Mouse (Mus musculus) G1E (cell line): Measurements from ENCODE around the gene Khdrbs1. TPM values are rescaled to one million over a fixed set of nuclear protein-coding genes. Genes with fewer than 3 reads are reported as not detected.

Experiments
- ATAC-seq: 2 replicates; pipeline ENCODE4 v1.8.0; 2016; ENCODE audit warnings: mild to moderate bottlenecking; ENCODE audit not compliant: insufficient number of reproducible peaks, poor library complexity, low FRiP score, severe bottlenecking; ENCODE audit errors: extremely low read depth
- DNase-seq: peaks from one replicate; pipeline ENCODE4 v3.0.0; 2012; ENCODE audit warnings: low spot score
- H3K27me3 ChIP-seq: 2 replicates; pipeline ENCODE4 v1.6.1; 2012; ENCODE audit warnings: mild to moderate bottlenecking, low read length, inconsistent platforms; ENCODE audit not compliant: insufficient read depth
- H3K36me3 ChIP-seq: replicated peaks from 2 replicates; pipeline ENCODE3; 2012; ENCODE audit warnings: mild to moderate bottlenecking, inconsistent platforms
- H3K4me1 ChIP-seq: 2 replicates; pipeline ENCODE4 v1.6.1; 2012; ENCODE audit warnings: low read depth, low read length, inconsistent platforms, mixed read lengths; ENCODE audit not compliant: insufficient read depth
- H3K4me3 ChIP-seq: 2 replicates; pipeline ENCODE4 v1.5.1; 2012; ENCODE audit warnings: low read depth, mild to moderate bottlenecking, inconsistent platforms, low read length, moderate library complexity, mixed read lengths
- H3K9me3 ChIP-seq: replicated peaks from 2 replicates; pipeline ENCODE4 v1.6.1; 2012; ENCODE audit warnings: inconsistent platforms
- CTCF ChIP-seq: IDR thresholded peaks from 2 replicates; pipeline ENCODE4 v1.5.1; 2012; ENCODE audit warnings: low read depth, low read length, inconsistent platforms, mixed read lengths
- GATA1 ChIP-seq: IDR thresholded peaks from 2 replicates; pipeline ENCODE4 v1.6.1; 2012; ENCODE audit warnings: borderline replicate concordance, low read length, inconsistent platforms, mixed read lengths
- GATA2 ChIP-seq: IDR thresholded peaks from 2 replicates; pipeline ENCODE4 v1.6.1; 2012; ENCODE audit warnings: low read depth, low read length, inconsistent platforms, borderline replicate concordance
- POLR2AphosphoS5 ChIP-seq: IDR thresholded peaks from 2 replicates; pipeline ENCODE4 v1.6.1; 2012; ENCODE audit warnings: low read depth, low read length, inconsistent platforms; ENCODE audit not compliant: insufficient replicate concordance
- TAL1 ChIP-seq: conservative IDR thresholded peaks from 2 replicates; pipeline ENCODE4 v1.6.1; 2012; ENCODE audit warnings: low read depth, low read length, inconsistent platforms, mixed read lengths
- polyA plus RNA-seq: library from polyadenylated mRNA; stranded (reverse); fragments of >175 nt; gene quantifications from 2 replicates; pipeline ENCODE4 v1.2.3, GENCODE M21; 2012
- total RNA-seq, 2 experiments: library from RNA; stranded (forward) in 1 of 2; stranded (reverse) in 1 of 2; fragments of 200-1000 nt in 1 of 2; fragments of >200 nt in 1 of 2; fragmentation: Nextera tagmentation in 1 of 2; gene quantifications; 2 replicates each; pipeline ENCODE4 v1.2.3; 2014 to 2017

The Khdrbs1 gene
- total RNA-seq (2014; fragmentation: Nextera tagmentation) = 133 and 137 TPM in 2 replicates
- total RNA-seq (2017) = 72.6 and 87.2 TPM in 2 replicates
- 260 and 353 TPM in 2 replicates for polyA plus RNA-seq

DNA sequence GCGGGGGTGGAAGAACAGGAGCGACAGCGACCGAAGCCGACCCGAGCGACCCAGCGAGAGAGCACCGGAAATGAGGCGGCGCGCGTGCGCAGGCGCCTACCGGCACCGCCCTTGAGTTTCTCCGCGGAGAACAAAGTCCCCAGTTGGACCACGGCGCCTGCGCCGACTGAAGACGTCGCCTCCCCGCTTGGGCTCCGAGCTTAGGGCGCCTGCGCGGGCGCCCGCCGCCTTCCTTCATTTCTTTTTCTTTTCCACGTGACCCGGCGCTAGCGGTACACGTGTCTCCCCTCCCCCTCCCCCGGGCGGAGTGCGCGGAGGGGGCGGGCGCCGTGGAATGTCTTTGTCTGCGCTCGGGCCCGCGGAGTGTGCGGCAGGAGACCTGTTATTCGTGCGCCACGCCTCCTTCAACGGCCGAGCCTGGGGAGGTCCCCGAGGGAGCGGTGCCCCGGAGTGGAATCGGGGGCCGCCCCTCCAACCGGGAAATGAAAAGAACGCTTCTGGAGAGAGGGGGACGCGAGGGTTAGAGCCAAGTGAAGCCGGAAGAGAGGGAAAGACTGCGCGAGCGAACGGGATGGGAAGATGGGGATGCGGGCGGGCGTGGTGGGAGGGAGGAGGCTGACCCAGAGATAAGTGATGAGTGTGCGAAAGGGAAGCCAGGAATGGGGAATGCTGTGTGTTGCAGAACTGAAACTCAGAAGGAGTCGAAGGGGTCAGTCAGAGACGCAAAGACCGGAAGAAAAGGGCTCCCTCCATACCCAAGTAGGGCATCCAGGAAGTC lies at the start of gene Khdrbs1:
Gene Khdrbs1 (minus strand): TSS at position 72 of the 778 bp plus-strand sequence.
- TF ChIP-seq CTCF = no peak
- TF ChIP-seq TAL1 = no peak
- no peak for TF ChIP-seq GATA1
- no peak for TF ChIP-seq POLR2AphosphoS5
- no peak for TF ChIP-seq GATA2
- Histone ChIP-seq H3K36me3 (peaks cover 14% of the 10 kb centered on the region), H3K9me3 (no peaks in the 10 kb centered on the region), H3K4me1 (peaks cover 45% of the 10 kb centered on the region), H3K4me3 (peak within 1 kb of the TSS; percentile 98), H3K27me3 (no peaks in the 10 kb centered on the region)
- ATAC-seq = peak; percentile 72
- DNase-seq = peak; percentile 92

DNA sequence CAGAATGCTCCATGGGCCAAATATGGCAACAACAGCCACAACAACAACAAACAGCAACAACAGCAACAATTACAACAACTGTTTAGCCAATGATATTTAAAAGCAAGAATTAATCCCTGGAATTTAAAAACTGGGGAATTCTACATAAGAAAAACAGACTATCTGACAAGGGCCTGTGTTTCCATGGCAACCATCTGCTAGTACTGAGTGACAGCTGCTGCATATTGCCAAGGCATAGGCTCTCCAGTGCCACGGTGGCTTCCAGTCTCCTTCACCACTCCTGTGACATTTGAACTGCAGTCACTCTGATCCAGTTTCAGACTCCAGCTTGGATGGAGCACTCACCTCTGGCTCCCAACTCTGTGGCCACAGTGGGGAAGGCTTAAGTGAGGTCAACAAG lies 49.3 kb upstream of the Khdrbs1 start:
- Histone ChIP-seq H3K4me1 (peaks cover 66% of the 10 kb centered on the region), H3K27me3 (no peaks in the 10 kb centered on the region), H3K9me3 (peaks cover 3% of the 10 kb centered on the region), H3K4me3 (no peak overlapping the region), H3K36me3 (no peaks in the 10 kb centered on the region)
- TF ChIP-seq GATA2 (no peak), POLR2AphosphoS5 (no peak), TAL1 (no peak), CTCF (no peak), GATA1 (no peak)
- DNase-seq (no peak), ATAC-seq (no peak)

DNA sequence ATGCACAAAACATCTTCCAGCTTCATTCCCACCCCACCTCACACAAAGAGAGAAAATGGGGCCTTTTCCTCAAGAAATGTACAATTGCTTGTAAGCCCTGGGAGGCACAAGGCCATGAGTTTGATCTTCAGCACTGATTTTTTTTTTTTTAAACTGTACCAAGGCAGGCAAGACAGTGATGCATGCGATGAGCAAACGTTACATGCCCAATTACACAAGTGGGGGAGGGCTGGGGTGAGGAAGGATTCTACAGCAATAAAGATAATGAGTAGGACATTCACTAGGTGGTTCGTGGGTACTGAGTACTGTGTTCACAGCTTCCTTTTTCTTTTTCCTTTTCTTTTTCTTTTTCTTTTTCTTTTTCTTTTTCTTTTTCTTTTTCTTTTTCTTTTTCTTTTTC lies 48.4 kb upstream of the Khdrbs1 start:
- TF ChIP-seq TAL1 (no peak), GATA2 (no peak), CTCF (no peak), POLR2AphosphoS5 (no peak), GATA1 (no peak)
- H3K4me3 ChIP-seq = no peak overlapping the region
- peaks cover 61% of the 10 kb centered on the region for H3K4me1 ChIP-seq
- H3K36me3 ChIP-seq = no peaks in the 10 kb centered on the region
- H3K9me3 ChIP-seq = peaks cover 3% of the 10 kb centered on the region
- no peaks in the 10 kb centered on the region for H3K27me3 ChIP-seq
- no peak for DNase-seq
- no peak for ATAC-seq

DNA sequence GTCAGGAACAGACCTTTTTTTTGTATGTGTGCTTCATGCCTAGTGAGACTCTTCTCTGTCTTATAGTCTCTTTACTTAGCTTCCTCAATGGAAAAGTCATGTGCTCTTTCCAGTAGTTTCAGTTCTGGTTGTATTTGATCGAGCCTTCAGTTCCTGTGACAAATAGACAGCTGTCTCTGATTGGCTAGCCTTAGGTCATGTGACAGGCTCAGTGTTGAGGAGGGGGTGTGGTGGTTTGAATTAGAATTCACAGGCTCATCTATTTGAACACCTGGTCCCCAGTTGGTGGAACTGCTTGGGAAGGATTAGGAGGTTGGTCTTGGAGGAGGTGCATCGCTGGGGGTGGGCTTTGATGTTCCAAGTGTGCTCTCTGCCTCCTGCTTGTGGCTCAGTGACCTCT lies 47.5 kb upstream of the Khdrbs1 start:
- H3K27me3 ChIP-seq = no peaks in the 10 kb centered on the region
- no peak for TF ChIP-seq TAL1
- TF ChIP-seq CTCF = no peak
- no peak for TF ChIP-seq GATA1

DNA sequence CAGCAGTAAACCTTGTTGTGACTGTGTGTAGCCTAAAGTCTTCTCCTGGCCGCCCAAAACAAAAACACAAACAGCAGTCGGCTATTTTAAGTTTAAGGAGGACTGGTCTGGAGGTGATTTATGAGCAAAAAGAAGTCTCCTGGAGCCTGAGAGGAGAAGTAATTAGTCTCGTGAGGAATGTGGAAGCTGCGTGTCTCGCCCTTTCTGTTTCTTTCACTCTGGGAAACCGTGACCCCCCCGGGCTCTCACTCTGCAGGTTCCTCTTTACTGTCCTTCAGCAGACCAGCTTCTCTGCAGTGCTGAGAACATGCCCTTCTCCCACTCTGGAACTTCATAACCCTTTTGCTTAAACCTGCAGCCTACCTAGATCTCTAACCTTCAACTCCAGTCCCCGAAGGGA lies 46.6 kb upstream of the Khdrbs1 start:
- DNase-seq (no peak), ATAC-seq (no peak)
- H3K27me3 ChIP-seq = no peaks in the 10 kb centered on the region
- H3K36me3 ChIP-seq = no peaks in the 10 kb centered on the region
- peaks cover 45% of the 10 kb centered on the region for H3K4me1 ChIP-seq
- peaks cover 3% of the 10 kb centered on the region for H3K9me3 ChIP-seq
- no peak overlapping the region for H3K4me3 ChIP-seq
- TF ChIP-seq GATA2 = no peak
- no peak for TF ChIP-seq TAL1
- no peak for TF ChIP-seq GATA1
- no peak for TF ChIP-seq CTCF
- no peak for TF ChIP-seq POLR2AphosphoS5

More for the DNA sequence above, 47.5 kb upstream of the Khdrbs1 start:
- ATAC-seq = no peak
- H3K36me3 ChIP-seq = no peaks in the 10 kb centered on the region
- peaks cover 3% of the 10 kb centered on the region for H3K9me3 ChIP-seq
- H3K4me1 ChIP-seq = peaks cover 53% of the 10 kb centered on the region
- DNase-seq = no peak
- no peak overlapping the region for H3K4me3 ChIP-seq

DNA sequence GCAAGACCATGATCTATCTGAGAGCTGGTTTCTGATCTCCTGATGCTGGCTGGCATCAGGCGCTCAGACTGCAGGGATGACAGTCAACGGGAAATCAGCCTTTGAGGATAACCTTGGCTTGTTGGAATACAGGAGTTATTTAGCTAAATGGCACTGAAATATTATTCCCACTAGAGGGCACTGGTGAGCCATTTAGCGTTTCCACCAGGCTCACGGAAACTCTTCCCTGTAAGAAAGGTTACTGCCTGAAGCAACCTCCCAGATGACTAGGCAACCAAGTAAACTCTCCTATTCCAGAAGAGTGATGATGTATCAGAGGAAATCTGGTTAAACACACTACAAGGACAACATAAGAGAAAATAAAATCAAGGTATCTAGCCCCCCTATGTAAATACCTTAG lies 43.1 kb upstream of the Khdrbs1 start:
- no peak overlapping the region for H3K4me3 ChIP-seq
- no peaks in the 10 kb centered on the region for H3K36me3 ChIP-seq
- H3K9me3 ChIP-seq = peaks cover 3% of the 10 kb centered on the region
- DNase-seq = peak; percentile 47
- TF ChIP-seq CTCF (peak; percentile 84), POLR2AphosphoS5 (no peak)
- peaks cover 8% of the 10 kb centered on the region; the same call in 1 of the 2 replicates for H3K27me3 ChIP-seq
- ATAC-seq = no peak
- H3K4me1 ChIP-seq = peaks cover 24% of the 10 kb centered on the region

GRCm38 (mm10) chr4:129783506-129783905 lies 41.4 kb upstream of the Khdrbs1 start:
- Histone ChIP-seq H3K36me3 (no peaks in the 10 kb centered on the region), H3K9me3 (no peaks in the 10 kb centered on the region), H3K4me1 (peaks cover 15% of the 10 kb centered on the region), H3K27me3 (peaks cover 8% of the 10 kb centered on the region; the same call in 1 of the 2 replicates), H3K4me3 (no peak overlapping the region)
- ATAC-seq = no peak
- TF ChIP-seq GATA1 = no peak
- no peak for TF ChIP-seq GATA2
- TF ChIP-seq CTCF = no peak
- TF ChIP-seq TAL1 = no peak
- no peak for TF ChIP-seq POLR2AphosphoS5
- DNase-seq = no peak
